Mouse (Mus musculus): ENCODE measurements around the gene Pip5k1a.
"Not testable (repeated sequence)": the region's sequence is repeated elsewhere in the genome, so short reads cannot be mapped to it uniquely, and the experiment has no call there.

- not testable (repeated sequence) for TF ChIP-seq CTCF, EP300 (IDR thresholded peaks at IDR 0.05; ENCODE audit: low read depth)
Measured at GRCm38 (mm10) chr3:95107308-95107707, 578 bp upstream of the Pip5k1a start.
